ENCODE assay signal across 9 mouse cellular contexts in genomic region chr3:83002191-83002590, GRCm38 (mm10). TPM values are rescaled to one million over a fixed set of nuclear protein-coding genes. Genes with fewer than 3 reads are reported as not detected.
DNase-seq lines count a peak whose midpoint lies in the region; ATAC-seq lines count a peak whose summit lies in the region.
"Had no signal": no experiment of that assay in that cellular context is flagged by ENCODE, and none has a peak within 500 bp of the region (broad histone marks: within the 10 kb centered on the region; RNA-seq: fewer than 3 reads in every experiment).

No protein-coding gene starts in this region.

- ATAC-seq in embryonic facial prominence, embryonic 14.5 days (ENCODE audit: low read depth) = no peak
- no peak; the same call in 1 of the 2 replicates for ATAC-seq in erythroblast, adult 5-6 weeks (replicated peaks; ENCODE audit: low FRiP score, poor library complexity, severe bottlenecking)

- peak; percentile 37 for DNase-seq in layer of hippocampus, adult 11-12 months (ENCODE audit: low spot score)
- DNase-seq in layer of hippocampus, adult 9-11 months = no peak
- DNase-seq in ES-CJ7 (ENCODE audit: low read depth, low spot score) (peak; percentile 51), adipocyte (ENCODE audit: low spot score) (peak; percentile 62)
- DNase-seq in embryonic facial prominence, embryonic 14.5 days (ENCODE audit: low spot score) = peak; percentile 16
- peak; percentile 42 to 62 for DNase-seq in left cerebral cortex, postnatal 14 days (ENCODE audit: low spot score in 2 of 2)
- DNase-seq in retina, embryonic 14.5 days (ENCODE audit: low spot score) = peak; percentile 76

- H3K9me3 ChIP-seq in embryonic facial prominence, embryonic 14.5 days (ENCODE audit: control insufficient read depth, low read length) = no peaks in the 10 kb centered on the region
- H3K9me3 ChIP-seq: heart, embryonic 13.5 days had no signal

- no peaks in the 10 kb centered on the region; the same call in 1 of the 2 replicates for H3K27me3 ChIP-seq in embryonic facial prominence, embryonic 14.5 days (replicated peaks; ENCODE audit: control insufficient read depth, insufficient read depth, low read length)
- H3K27me3 ChIP-seq: heart, embryonic 13.5 days had no signal

- H3K4me1 ChIP-seq in embryonic facial prominence, embryonic 14.5 days (ENCODE audit: control insufficient read depth, insufficient read depth, low read length) = no peaks in the 10 kb centered on the region
- H3K4me1 ChIP-seq: heart, embryonic 13.5 days had no signal

- H3K9ac ChIP-seq in embryonic facial prominence, embryonic 14.5 days (ENCODE audit: low read depth, low read length) = no peak overlapping the region
- H3K9ac ChIP-seq: heart, embryonic 13.5 days had no signal

- 1% methylated on average over 2 of the region's 2 CpGs for WGBS in embryonic facial prominence, embryonic 14.5 days

- no peak overlapping the region for H3K4me2 ChIP-seq in embryonic facial prominence, embryonic 14.5 days (ENCODE audit: low read depth, low read length)
- H3K4me2 ChIP-seq: heart, embryonic 13.5 days had no signal

- intact Hi-C loops in left cerebral cortex, postnatal 14 days (cut with DNase I) = loop anchor here (1.0 kb wide), 1 partner anchor 51 kb away; no protein-coding TSS in a partner anchor

- H3K4me3 ChIP-seq in embryonic facial prominence, embryonic 14.5 days (ENCODE audit: low read depth, low read length) = no peak overlapping the region
- H3K4me3 ChIP-seq: heart, embryonic 13.5 days had no signal

- H3K27ac ChIP-seq in embryonic facial prominence, embryonic 14.5 days (replicated peaks; ENCODE audit: low read depth, low read length) = no peak overlapping the region
- H3K27ac ChIP-seq: heart, embryonic 13.5 days had no signal

- no peaks in the 10 kb centered on the region for H3K36me3 ChIP-seq in embryonic facial prominence, embryonic 14.5 days (ENCODE audit: control insufficient read depth, insufficient read depth, low read length)
- H3K36me3 ChIP-seq: heart, embryonic 13.5 days had no signal

RNA-seq across cellular contexts. Expression of gene Fgg, which starts 5.3 kb away (rescaled TPM):
- 0.12 and 0.13 TPM in 2 replicates for polyA plus RNA-seq in embryonic facial prominence, embryonic 14.5 days (2014; fragmentation: Nextera tagmentation; extraction: Ambion mirVana)
- total RNA-seq in left cerebral cortex, postnatal 14 days (2021) = not detected
- not detected in 2 replicates for total RNA-seq in erythroblast, adult 5-6 weeks (2015; ENCODE audit: low replicate concordance)
- total RNA-seq in erythroblast, adult 5-6 weeks (2017; ENCODE audit: low replicate concordance) = not detected in 2 replicates

RNA-seq across cellular contexts. Expression of gene Fga, which starts 23.7 kb away (rescaled TPM):
- 0.09 TPM in 1 of 2 replicates, not detected in the other for polyA plus RNA-seq in embryonic facial prominence, embryonic 14.5 days (2014; fragmentation: Nextera tagmentation; extraction: Ambion mirVana)
- total RNA-seq in left cerebral cortex, postnatal 14 days (2021) = not detected
- total RNA-seq in erythroblast, adult 5-6 weeks (2015; ENCODE audit: low replicate concordance) = not detected in 2 replicates
- total RNA-seq in erythroblast, adult 5-6 weeks (2017; ENCODE audit: low replicate concordance) = not detected in 2 replicates

RNA-seq across cellular contexts. Expression of gene Fgb, which starts 47.5 kb away (rescaled TPM):
- 0.10 TPM in 1 of 2 replicates, not detected in the other for polyA plus RNA-seq in embryonic facial prominence, embryonic 14.5 days (2014; fragmentation: Nextera tagmentation; extraction: Ambion mirVana)
- total RNA-seq in left cerebral cortex, postnatal 14 days (2021) = not detected
- not detected in 2 replicates for total RNA-seq in erythroblast, adult 5-6 weeks (2015; ENCODE audit: low replicate concordance)
- not detected in 2 replicates for total RNA-seq in erythroblast, adult 5-6 weeks (2017; ENCODE audit: low replicate concordance)

RNA-seq across cellular contexts. Expression of gene Plrg1, which starts 53.1 kb away (rescaled TPM):
- polyA plus RNA-seq in embryonic facial prominence, embryonic 14.5 days (2014; fragmentation: Nextera tagmentation; extraction: Ambion mirVana) = 86.1 and 98.0 TPM in 2 replicates
- 10 to 100 TPM; 38.8 to 39.9 TPM for total RNA-seq in left cerebral cortex, postnatal 14 days (2021)
- 18.3 and 23.6 TPM in 2 replicates for total RNA-seq in erythroblast, adult 5-6 weeks (2015; ENCODE audit: low replicate concordance)
- total RNA-seq in erythroblast, adult 5-6 weeks (2017; ENCODE audit: low replicate concordance) = 23.4 and 23.8 TPM in 2 replicates
